Mouse (Mus musculus): ENCODE data around the gene H2al1c.
"Not testable (repeated sequence)": the region's sequence is repeated elsewhere in the genome, so short reads cannot be mapped to it uniquely, and the experiment has no call there.

DNA sequence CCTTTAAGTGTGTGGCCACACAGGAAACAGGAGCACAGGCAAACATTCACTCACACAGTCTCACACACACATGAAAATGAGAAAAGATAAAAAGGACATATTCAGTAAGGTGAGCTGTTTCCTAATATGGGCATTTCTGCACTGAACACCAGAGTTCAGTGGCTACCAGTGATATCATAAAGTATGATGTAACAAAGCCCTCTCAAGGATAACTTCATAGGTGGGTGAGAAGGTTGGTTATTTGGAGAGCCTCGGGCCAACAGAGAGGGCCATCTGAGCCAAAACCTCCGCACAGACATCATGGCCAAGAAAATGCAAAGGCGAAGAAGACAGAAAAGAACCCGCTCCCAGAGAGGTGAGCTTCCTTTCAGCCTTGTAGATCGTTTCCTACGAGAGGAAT, 15.7 kb downstream of the H2al1c start, which contains the start of gene H2al1h:
- not testable (repeated sequence) for TF ChIP-seq POLR2A, CTCF (IDR thresholded peaks at IDR 0.05; ENCODE audit: insufficient read depth, low read depth, low read length)
